Mouse (Mus musculus) kidney, postnatal 36 days (tissue): ENCODE measurements around the gene Ing3.

Source experiments
- DNase-seq, 2 experiments: peaks; one replicate each; pipeline ENCODE4 v3.0.0; 2021 to 2022; ENCODE audit warnings: mixed read lengths in 2 of 2

Gene Ing3

DNA sequence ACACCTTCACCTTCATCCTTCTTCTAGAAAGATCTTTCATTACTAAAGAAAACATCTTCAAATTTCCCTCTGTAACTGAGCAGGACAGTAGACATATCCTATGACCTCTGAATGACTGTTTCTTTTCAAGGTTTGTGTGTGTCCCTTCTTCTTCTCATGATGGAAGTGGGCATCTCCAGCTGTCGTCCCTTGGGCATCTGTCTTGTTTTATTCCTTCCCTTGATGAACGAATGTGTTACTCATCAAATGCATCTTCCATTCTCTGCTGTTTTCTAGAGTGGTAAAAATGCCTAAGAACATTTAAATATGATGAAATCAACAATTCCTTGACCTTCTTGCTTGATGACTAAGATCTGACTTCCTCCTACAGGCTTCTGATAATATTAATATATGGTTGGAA is 43.7 kb downstream of the Ing3 start:
- no peak for DNase-seq

DNA sequence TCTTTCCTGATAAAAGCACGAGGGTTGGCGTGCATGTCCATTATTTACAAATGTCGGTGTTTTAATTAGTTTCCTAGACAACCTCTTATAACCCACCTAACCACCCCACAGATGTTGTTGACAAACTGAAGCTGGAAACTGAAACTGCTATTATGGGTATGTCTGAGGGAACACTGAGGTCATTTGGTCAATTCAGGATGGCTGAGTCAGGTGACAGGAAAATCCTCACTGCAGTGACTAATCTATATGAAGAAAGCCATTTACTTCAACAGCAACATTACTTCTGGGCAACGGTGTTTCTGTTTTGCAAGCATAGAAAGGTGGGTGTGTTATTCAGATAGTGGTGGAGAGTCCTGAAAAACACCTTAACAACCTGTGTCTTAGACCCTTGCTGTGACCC is 48.8 kb downstream of the Ing3 start:
- no peak for DNase-seq

DNA sequence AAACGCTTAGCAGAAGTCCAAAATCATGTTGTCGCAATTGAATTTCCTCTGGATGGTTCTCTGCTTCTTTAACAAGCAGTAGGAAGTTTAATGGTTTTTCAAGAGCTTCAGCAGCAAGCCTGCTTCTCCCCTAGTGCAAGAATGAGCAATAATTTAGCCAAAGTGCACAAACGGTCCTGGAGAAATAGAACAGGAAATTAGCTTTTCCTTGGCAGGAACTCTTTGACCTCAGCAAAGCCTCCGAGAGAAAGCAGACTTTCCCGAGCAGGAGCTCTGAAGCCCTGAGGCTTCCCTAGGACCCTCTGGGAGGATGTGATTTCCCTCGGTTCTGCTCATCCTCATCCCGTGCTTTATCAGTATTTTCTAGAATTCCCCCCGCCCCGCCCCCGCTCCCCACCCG is 49.7 kb downstream of the Ing3 start:
- peak in 1 of 2 experiments; percentile 30 for DNase-seq

DNA sequence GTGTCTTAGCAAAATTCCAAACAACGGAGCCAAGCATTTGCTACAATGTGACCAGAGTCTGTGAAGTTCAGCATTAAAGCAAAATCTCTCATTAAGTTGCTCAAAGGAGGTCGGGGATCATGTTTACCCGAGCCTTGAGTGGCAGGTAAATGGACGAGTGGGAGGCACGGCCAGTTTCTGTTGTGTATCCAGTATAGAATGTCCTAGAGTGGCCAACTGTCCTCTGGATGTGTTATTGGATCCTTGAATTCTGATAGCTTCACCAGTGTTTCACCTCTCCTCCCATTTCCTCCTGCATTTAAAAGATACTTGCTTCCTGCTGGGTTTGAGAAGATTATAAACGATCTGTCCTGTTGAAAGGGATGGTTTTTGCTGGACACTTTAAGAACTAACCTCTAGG is 50.7 kb downstream of the Ing3 start:
- no peak for DNase-seq

DNA sequence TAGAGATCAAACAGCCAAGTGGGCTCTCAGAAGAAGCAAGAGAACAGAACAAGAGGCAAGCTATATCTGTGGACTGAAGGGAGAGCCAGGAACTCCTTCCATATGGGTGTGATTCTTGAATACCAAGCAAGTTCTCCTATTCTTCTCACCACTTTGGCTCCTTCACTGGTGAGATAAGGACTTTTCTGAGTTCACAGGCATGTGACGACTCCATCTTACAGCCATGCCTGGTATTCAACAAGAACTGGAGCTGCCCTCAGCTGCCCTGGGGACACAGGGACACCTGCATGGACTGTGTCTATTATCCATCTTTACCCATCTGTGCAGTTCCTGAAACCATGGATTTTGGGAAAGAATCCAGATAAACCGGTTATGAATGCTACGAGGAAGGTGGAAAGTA is 51.5 kb downstream of the Ing3 start:
- DNase-seq: no peak

DNA sequence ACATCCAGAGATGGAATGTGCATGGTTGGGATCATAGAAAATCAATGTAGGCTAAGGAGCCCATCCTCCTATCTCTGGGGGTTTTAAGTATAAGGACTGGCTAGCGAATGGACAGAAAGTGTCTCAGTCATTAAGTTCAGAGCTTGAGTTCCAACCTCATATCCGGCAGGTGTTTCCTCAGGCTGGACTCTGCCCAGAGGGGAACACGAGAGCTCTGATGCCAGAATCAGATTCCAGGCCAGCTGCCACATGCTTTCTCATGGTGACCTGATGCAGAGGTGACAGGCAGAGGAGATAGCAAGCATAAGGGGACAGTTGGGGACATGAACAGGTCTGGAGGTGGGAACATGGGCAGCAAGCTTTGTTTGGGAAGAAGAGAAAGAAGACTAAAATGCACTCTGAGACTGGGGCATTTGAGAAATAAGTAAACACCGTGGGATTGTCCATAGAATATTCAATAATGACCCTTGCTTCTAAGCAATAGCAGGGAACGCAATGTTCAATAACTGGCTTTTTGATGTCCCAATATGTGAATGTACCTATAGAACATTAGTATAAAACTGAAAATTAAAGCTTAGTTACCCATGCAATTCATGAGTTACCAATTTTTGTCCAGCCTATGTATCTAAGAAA is 52.0 kb downstream of the Ing3 start:
- DNase-seq: peak; percentile 66 to 69

DNA sequence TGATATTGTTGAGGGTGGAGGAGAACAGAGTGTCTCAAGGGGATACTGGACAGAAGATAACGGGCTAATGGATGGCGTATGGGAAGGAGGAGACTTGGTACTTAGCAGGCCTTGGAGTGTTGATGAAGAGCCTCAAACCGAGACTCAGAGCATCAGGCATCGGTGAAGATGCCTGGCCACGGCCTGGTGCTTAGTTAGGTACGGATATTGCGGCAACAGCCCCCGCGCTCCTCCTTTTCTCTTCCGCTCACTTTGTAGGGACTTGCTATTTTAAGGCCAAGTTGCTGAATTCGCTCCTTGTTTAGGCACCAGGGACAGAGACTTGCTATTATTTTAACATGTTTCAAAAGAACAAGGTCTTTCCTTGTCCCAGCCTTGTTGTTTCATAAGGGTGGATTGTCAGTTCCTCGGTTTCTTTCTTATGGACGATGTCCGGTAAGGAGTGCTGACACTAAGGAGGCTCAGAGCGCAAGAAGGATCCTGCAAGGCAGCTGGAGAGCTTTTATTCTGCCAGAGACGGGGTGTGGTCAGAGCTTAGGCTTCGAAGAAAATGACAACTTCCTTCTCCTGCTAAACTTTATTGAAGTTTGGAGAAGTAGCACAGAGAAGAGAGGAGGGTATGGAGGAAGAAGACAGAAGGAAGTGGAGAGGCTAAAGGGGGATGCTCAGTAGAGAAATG is 53.3 kb downstream of the Ing3 start:
- DNase-seq: no peak

DNA sequence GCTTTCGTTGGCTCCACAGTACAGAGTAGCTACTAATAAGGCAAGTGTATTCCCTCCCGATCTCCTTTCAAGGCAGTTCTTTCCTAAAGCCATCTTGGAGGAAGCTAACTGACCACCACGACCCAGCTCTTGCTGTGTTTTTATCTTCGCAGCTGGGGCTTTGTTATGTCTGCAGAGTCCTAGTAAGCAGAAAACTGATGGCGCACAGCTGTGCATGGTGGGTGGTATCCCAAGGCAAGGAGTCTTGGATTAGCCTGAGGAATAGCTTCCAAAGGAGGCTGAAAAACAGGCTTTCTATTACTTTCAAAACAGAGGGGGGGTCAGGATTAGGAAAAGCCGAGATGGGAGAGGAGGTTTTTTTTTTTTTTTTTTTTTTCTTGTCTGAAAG is 53.8 kb downstream of the Ing3 start:
- peak; percentile 38 to 41 for DNase-seq

DNA sequence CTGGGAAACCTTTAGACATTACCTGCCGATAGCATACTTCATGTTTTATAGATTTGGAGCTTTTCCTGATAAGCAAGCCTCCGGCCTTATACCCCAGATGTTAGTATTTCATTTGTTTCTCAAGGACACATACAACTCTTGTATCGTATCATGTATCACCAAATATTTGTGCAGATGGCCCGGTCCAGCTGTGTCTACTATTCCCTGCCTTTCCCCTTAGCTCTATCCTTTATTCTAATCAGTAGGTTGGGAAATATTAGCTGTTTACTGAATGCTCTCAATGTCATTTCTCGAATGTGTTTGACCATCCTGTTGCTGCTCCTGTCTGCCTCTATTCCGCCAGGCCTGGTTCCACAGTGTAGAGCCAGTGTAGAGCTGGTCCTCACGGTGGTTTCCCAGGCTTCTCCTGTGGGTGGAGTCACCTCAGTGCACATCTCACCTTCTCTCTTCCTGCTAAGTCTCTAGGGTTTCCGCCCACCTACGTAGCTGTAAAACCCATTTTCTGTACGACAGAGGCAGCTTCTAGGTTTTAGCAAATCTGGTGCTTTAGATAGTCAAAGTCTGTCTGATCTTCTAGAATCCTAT is 54.7 kb downstream of the Ing3 start:
- no peak for DNase-seq

DNA sequence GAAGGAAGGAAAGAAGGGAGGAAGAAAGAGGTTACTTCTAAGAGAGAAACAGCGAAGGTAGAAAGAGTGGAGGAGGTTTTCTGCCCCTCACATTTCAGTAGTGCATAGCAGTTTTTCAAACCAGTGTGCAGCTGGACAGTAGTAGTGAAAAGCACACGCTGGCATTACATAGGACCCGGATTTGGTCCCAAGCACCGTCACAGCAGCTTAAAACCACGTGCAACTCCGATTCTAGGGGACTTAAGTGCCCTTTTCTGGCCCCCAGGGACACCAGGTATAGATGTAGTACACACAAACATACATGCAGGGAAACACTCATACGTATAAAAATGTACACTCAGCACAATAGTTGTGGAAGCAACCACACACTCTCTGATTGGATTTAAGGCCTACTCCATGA is 59.0 kb downstream of the Ing3 start:
- DNase-seq: no peak

DNA sequence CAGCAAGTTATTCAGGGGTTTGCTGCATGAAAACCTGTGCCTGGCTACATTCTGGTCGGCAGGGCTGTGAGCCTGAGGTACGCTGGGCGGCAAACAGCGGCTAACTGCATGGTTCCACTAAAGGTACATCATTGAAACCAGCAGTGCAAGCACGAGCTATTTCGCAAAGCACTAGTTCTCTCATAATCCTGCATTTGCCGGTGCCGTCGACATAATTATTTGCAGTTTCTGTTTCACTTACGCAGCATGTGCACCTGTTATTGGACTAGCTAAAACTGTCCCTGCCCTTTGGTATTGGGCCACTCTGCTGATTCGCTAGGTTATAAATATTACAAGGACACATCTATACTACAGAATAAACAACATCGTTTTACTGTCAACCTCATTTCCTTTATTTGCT is 60.9 kb downstream of the Ing3 start:
- DNase-seq: no peak

DNA sequence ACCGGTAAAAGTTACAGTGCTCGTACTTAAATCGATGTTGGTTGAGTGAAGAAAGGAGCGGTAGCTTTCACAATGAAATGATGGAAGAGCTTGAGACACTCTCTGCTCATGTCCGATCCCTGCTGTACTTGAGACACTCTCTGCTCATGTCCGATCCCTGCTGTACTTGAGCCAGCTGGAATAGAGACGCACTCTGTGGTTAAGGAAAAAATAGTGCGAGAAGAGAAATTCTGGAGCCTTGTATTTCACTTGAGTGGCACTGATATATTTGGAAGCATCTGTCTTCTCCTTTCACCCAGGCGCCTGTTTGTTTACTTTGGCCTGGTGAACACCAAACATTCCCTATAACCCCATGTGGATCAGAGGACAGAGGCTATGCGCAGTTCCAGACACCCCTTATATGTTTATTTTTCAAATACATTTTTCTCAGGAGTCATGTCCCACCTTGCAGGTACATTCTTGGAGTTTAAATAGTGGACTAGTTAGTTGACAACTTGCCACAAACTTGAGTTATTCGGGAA is 61.5 kb downstream of the Ing3 start:
- DNase-seq: peak in 1 of 2 experiments; percentile 29

DNA sequence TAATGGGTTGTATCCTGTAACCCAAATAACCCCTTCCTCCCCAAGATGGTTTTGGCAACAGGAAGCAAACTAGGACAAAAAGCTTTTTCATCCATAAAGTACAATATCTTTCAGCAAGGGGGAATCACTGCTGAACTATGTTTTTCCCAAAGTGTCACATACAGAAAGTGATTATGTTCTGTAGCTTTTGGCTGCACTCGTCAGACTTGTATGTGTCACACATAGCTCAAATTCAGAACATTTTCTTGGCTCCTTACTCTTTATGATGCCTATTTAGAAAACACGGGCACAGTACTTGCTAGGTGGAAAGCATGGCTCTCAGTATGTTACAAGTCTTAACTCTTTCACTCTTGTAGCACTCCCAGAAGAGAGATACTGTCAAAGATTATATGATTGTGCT is 62.2 kb downstream of the Ing3 start:
- DNase-seq: no peak

DNA sequence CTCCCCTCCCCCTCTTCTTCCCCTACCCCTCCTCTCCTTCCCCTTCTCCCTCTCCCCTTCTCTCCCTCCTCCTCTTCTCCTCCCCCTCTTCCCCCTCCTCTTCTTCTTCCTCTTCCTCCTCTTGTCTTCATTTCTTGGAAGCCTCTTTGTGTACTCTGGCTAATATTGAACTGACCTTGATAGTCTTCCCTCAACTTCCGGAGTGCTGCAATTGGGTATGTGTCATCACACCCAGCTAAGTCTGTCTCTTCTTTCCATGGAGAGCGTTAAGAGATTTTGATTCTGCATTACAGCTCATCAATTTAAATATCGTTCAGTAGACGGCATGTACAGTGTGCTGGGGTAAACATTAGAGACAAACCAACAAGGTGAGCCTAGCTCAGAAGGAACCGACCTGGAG is 62.7 kb downstream of the Ing3 start:
- no peak for DNase-seq

DNA sequence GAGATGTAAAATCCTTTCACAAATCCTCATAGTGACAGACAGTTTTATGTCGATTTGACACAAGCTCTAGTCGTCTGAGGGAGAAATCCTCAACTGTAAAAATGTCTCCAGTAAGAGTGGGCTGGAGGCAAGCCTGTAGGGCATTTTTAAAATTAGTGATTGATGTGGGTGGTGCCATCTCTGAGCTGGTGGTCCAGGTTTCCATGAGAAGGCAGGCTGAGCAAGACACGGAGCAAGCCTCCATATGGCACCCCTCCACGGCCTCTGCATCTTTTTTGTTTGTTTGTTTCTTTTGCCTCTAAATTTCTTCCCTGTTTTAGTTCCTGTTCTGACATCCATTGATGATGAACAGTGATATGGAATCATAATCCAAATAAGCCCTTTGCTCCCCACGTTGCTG is 63.1 kb downstream of the Ing3 start:
- DNase-seq: no peak

DNA sequence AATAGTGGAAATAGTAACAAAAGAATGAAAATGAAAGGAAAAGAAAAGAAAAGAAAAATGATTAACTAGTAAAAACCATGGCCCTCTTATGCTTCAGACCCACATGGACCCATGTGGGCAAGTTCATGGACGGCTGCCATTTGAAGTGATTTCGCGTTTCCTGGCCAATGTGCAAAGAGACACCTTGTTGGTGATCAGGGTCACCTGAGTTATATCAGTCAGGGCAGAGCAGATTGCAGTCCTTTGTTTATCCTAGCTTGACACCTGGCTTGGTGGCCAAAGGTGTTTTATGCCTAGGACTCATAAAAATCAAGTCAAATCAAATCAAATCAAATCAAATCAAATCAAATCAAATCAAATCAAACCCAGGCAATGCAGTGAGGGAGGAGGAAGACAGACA is 64.0 kb downstream of the Ing3 start:
- no peak for DNase-seq

DNA sequence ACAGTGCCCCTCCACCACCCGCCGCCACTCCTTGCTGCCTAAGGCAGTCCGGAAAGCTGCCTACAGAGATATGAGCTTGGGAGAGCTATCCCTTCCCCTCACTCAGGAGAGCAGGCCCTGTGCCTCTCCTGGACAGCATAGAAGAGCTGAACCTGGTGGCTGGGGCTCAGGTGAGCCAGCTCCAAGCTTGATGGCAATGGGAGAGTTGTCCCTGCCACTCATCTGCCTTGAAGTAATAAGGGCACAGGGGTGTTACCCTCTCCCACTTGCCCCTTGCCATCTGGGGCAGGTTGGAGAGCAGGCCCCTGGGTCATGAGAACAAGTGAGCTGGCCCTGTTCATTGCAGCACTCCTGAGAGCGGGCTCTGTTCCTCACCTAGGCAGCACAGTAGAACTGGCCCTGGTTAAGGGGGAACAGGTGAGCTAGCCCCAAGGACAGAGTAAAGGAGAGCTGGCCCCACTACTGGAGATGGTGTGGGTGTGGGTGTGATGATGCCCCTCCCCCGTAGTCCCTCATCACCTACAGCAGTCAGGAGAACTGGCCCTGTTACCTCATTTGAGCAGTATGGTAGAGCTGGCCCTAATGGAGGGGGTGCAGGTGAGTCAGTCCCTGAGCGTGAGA is 65.0 kb downstream of the Ing3 start:
- no peak for DNase-seq

DNA sequence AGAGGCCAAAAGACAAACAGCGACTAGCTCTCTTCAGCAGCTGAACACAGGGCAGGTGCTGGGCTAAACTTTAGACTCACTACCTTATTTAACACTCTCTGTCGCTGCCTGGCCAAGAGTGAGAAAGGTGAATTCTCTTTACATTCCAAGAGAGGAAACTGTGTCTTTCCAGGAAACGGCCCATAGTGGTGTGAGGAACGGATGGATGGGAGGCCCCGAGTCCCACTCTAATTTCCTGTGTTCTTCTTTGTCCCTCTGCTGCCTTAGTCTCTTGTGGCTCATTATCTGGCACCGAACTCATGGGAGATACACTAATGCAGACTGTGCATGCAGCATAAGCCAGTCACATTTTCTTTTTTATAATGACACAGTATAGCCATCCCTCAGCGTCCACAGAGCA is 68.3 kb downstream of the Ing3 start:
- no peak for DNase-seq

DNA sequence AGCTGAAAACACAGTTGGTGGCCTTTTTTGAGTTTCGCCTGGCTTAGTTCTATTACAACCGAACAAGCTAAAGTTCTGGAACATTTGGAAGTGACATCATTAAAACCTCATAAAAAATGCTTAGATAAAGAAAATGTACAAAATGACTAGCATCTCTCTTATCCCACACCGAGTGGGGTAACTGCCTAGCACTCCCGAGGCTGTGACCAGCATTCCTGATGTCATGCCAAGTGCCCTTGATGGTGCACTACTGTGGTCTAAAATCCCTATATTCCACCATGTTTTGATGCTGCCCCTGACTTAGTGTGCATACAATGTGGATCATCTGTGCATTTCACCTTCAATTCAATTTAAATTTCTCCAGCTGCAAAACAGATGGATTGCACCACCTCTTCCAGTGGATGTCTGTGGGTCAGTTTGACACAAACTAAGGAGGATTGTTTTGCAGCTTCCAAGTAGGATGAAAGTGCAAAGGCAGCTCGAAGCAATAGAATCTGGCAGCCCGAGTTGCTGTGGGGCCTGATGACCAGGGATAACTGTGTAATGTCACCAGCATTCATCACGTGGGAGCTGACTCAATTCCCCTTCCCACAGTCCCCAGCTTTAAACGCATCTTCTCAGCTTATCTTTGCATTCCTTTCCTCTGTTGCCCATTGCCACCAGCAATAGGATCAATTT is 69.5 kb downstream of the Ing3 start:
- DNase-seq: no peak

DNA sequence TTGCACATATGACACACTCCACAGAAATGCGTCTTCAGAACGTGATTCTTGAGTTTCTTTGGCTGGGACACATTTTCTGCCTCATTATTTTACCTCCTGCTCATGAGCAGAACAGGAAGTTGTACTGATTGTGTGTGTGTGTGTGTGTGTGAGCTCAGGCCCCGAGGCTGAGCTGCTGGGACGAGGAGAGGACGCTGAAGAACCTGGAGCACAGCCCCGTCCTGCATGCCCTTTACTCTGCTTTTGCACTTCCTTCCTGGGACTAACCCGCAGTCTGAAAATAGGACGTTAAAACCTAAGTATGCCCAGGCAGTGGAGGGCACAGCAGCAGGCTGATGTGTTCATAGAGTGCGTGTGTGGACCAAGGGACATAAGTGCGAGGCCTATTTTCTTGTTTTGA is 70.3 kb downstream of the Ing3 start:
- DNase-seq: peak; percentile 28 to 40

DNA sequence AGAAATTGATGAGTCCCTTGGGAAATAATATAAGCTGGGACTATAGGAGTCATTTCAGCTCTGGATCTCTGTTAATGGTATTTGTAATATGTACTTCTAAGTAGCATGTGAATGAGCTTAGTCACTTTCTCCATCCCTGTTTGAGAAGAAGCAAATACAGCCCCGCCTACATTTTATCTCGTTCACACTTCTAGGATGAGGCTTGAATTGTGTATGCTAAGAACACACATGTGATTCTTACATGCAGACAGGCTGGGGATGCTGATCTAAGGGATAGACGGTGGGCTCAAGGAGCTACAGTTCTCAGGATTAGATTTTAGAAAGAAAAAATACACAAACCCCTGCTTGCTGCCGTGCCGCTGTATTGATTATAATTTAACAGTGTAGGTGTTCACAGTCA is 71.3 kb downstream of the Ing3 start:
- DNase-seq: no peak

DNA sequence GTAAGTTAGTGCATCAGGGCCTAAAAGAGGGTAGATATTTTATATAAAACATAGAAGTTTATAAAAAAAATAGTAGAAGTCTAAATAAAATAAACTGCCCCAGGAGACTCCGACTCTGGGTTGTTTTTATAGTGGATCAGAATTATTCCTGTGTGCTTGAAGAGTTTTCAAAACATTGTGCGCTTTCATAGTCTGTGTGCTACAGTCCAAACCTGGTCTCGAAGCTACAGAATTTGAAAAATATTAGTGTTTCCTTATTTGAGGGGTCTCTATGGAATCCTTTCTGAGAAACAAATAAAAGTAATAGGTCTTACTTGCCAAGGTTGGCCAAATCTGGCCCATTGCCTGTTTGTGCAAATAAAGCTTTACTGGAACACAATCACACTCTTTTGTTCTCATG is 71.9 kb downstream of the Ing3 start:
- no peak for DNase-seq

DNA sequence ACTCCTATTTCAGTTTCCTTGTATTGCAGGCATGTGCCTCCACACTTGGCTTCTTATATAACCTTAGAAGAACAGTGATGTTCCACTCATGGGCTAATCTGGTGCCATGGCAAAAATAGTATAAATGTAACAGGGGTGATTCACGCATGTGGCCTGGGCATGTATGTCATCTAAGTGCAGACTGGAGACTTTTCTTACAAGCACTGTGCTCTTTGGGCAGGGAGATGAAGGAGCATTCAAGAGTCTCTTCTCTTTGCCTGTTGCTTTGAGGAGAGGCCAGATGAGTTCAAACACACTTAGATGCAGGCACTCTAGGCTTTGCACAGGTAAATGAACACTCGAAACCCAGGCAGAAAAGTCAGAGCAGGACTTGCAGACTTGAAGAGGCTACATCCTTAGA is 74.8 kb downstream of the Ing3 start:
- no peak for DNase-seq
